Mouse (Mus musculus): Measurements from ENCODE around the gene Gm17693.
"Not testable (repeated sequence)": the region's sequence is repeated elsewhere in the genome, so short reads cannot be mapped to it uniquely, and the experiment has no call there.

The Gm17693 gene

DNA sequence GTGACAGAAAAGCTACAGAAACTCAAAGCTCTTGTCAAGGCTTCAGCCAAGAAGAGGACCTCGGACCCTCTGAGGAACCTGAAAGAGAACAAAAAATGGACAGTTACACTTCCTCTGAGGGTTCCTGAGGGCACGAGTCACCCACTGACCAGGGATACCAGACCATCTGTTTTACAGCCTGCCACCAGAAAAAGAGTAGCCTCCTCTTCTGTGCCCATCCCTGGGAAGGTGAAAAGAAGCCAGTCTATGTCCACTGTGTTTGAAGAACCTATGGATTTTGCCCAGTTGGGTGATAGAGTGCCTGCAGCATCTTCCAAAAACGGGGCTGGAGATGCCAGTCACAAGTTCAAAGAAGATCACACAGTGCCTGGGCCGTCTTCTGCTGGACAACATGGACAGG lies at the start of gene Gm17693:
Gene Gm17693, plus strand, starts transcription at position 301 of the 400 bp plus-strand sequence.
- DNase-seq, result not testable (repeated sequence)
